Mouse (Mus musculus): ENCODE measurements around the gene Sema5b.

DNA sequence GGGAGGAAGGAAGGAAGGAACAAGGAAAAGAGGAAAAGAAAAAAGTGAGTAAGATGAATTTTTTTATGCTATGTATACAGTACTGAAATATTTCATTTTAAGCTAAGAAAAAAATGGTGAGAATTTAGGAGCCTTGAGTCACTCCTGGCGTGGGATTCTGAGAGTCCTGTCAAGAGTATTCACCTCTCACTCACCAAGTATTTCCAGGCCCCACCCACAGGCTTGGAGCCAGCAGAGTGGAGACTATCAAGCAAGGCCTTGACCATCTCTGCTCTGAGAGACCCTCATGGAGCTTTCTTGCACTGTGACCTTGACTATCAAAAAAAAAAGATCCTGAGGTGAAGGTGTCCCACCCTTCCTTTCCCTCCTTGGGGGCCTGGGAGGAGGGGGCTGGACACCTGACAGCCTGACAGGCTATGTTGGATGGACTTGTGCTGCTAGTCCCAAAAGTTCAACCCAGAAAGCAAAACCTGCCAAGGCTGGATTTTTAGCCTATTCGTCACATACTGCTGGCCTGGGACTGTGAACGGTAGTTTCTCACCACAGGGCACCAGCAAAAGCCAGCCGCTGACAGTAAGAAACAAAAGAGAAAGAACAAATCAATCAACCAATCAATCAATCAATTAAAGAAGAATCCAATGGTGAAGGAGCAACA, 39.7 kb upstream of the Sema5b start:
- TF ChIP-seq CTCF (IDR thresholded peaks at IDR 0.05; ENCODE audit: low read depth) (no peak), EP300 (IDR thresholded peaks at IDR 0.05; ENCODE audit: low read depth) (no peak)

Data from liver, embryonic 14.5 days (tissue).